Mouse (Mus musculus) ES-E14 (cell line): ENCODE results near the gene Astn2. TPM values are rescaled to one million over a fixed set of nuclear protein-coding genes. Genes with fewer than 3 reads are reported as not detected.
A peak's percentile ranks its signal among the peaks of the same experiment; 100 is the strongest.

Experiments
- DNase-seq: peaks from one replicate; pipeline ENCODE4 v3.0.0-alpha.2; 2013; ENCODE audit warnings: low read depth, low spot score
- H3K27ac ChIP-seq: 2 replicates; pipeline ENCODE4 v1.5.1; 2012; ENCODE audit warnings: low read depth, mild to moderate bottlenecking, low read length, moderate library complexity, mixed read lengths; ENCODE audit not compliant: poor library complexity, insufficient read depth, severe bottlenecking
- H3K36me3 ChIP-seq: 2 replicates; pipeline ENCODE4 v1.6.1; 2012; ENCODE audit warnings: mild to moderate bottlenecking, low read length, moderate library complexity, mixed read lengths; ENCODE audit not compliant: control insufficient read depth, poor library complexity, insufficient read depth, severe bottlenecking
- H3K4me1 ChIP-seq, 2 experiments: fragments of 150-350 bp in 1 of 2; sonication (generic) in 1 of 2; 2 replicates each; pipeline ENCODE4 v1.6.1; 2012; ENCODE audit warnings: low read length in 2 of 2, mild to moderate bottlenecking in 1 of 2, mixed read lengths in 1 of 2; ENCODE audit not compliant: control insufficient read depth in 2 of 2, insufficient read depth in 2 of 2, poor library complexity in 1 of 2
- H3K4me3 ChIP-seq, 2 experiments: fragments of 150-350 bp in 1 of 2; sonication (generic) in 1 of 2; 2 replicates each; pipeline ENCODE4 v1.5.1; 2012; ENCODE audit warnings: low read length in 2 of 2, low read depth in 1 of 2, mild to moderate bottlenecking in 1 of 2, mixed read lengths in 1 of 2; ENCODE audit not compliant: insufficient read depth in 1 of 2, poor library complexity in 1 of 2, severe bottlenecking in 1 of 2
- H3K9ac ChIP-seq: 2 replicates; pipeline ENCODE4 v1.6.1; 2012; ENCODE audit warnings: low read depth, mild to moderate bottlenecking, low read length, mixed read lengths; ENCODE audit not compliant: poor library complexity, insufficient read depth, severe bottlenecking
- H3K9me3 ChIP-seq: fragments of 150-350 bp; sonication (generic); 2 replicates; pipeline ENCODE4 v1.6.1; 2012; ENCODE audit warnings: low read depth, mild to moderate bottlenecking, low read length; ENCODE audit not compliant: control insufficient read depth, insufficient read depth
- CHD2 ChIP-seq: IDR thresholded peaks from 2 replicates; pipeline ENCODE4 v1.6.1; 2014; ENCODE audit warnings: mild to moderate bottlenecking, low read depth, low read length, inconsistent platforms
- HCFC1 ChIP-seq: IDR thresholded peaks from 2 replicates; pipeline ENCODE4 v1.6.1; 2012; ENCODE audit warnings: low read length, inconsistent platforms, borderline replicate concordance; ENCODE audit not compliant: insufficient read depth
- MAFK ChIP-seq: IDR thresholded peaks from 2 replicates; pipeline ENCODE4 v1.6.1; 2014; ENCODE audit warnings: mild to moderate bottlenecking, low read depth, low read length, inconsistent platforms; ENCODE audit not compliant: insufficient read depth
- ZC3H11A ChIP-seq: IDR thresholded peaks from 2 replicates; pipeline ENCODE4 v1.6.1; 2012; ENCODE audit warnings: low read depth, mild to moderate bottlenecking, inconsistent platforms, low read length, borderline replicate concordance
- ZNF384 ChIP-seq: IDR thresholded peaks from 2 replicates; pipeline ENCODE4 v1.6.1; 2012; ENCODE audit warnings: low read depth, low read length, inconsistent platforms
- in situ Hi-C, 2 experiments: fragments of 600-800 bp; cut with MboI; formaldehyde crosslinking; loops; one replicate each; pipeline ENCODE4 v1.15.1; 2025; ENCODE audit warnings: low sequenced_read_pairs in 2 of 2, inconsistent platforms in 1 of 2; ENCODE audit not compliant: unreplicated experiment in 2 of 2
- total RNA-seq: library from RNA; depleted of rRNA; stranded (reverse); fragments of 300-350 nt; gene quantifications from 2 replicates; pipeline ENCODE4 v1.2.3, GENCODE M21; 2012

Astn2 gene
- total RNA-seq, 1 experiment, result 0.04 TPM

GRCm38 (mm10) chr4:66402611-66403010, 1.8 kb downstream of the Astn2 start:
- TF ChIP-seq MAFK (no peak), ZC3H11A (no peak), HCFC1 (no peak), CHD2 (no peak), ZNF384 (no peak)
- no peak for DNase-seq
- no peaks in the 10 kb centered on the region for H3K4me1 ChIP-seq
- no peaks in the 10 kb centered on the region for H3K36me3 ChIP-seq
- peak overlapping the region; percentile 0 to 5; a peak in 3 of 4 replicates for H3K4me3 ChIP-seq
- H3K27ac ChIP-seq, result no peak overlapping the region
- H3K9me3 ChIP-seq, result no peaks in the 10 kb centered on the region
- in situ Hi-C loops, result no loop called here
- H3K9ac ChIP-seq, result no peak overlapping the region

- H3K9ac ChIP-seq, result no peak overlapping the region
- DNase-seq, result no peak
- H3K27ac ChIP-seq, result no peak overlapping the region
- TF ChIP-seq ZC3H11A, result no peak
- TF ChIP-seq CHD2, result no peak
- no peak for TF ChIP-seq MAFK
- TF ChIP-seq HCFC1, result no peak
- TF ChIP-seq ZNF384, result no peak
- no peaks in the 10 kb centered on the region for H3K9me3 ChIP-seq
- no peaks in the 10 kb centered on the region for H3K36me3 ChIP-seq
- H3K4me3 ChIP-seq, result no peak overlapping the region
- in situ Hi-C loops, result no loop called here
- no peaks in the 10 kb centered on the region for H3K4me1 ChIP-seq
These were observed 3.2 kb downstream of the Astn2 start for GRCm38 (mm10) chr4:66401186-66401681.

GRCm38 (mm10) chr4:66399066-66399465, 5.3 kb downstream of the Astn2 start:
- no peak overlapping the region for H3K4me3 ChIP-seq
- H3K36me3 ChIP-seq, result no peaks in the 10 kb centered on the region
- no peak overlapping the region for H3K9ac ChIP-seq
- in situ Hi-C loops, result no loop called here
- no peaks in the 10 kb centered on the region for H3K9me3 ChIP-seq
- no peak for DNase-seq
- TF ChIP-seq HCFC1 (no peak), CHD2 (no peak), ZC3H11A (no peak), MAFK (no peak), ZNF384 (no peak)
- H3K27ac ChIP-seq, result no peak overlapping the region
- no peaks in the 10 kb centered on the region for H3K4me1 ChIP-seq

- Histone ChIP-seq H3K4me1 (no peaks in the 10 kb centered on the region), H3K9ac (no peak overlapping the region), H3K9me3 (no peaks in the 10 kb centered on the region), H3K4me3 (no peak overlapping the region), H3K36me3 (no peaks in the 10 kb centered on the region), H3K27ac (no peak overlapping the region)
- no peak for DNase-seq
- in situ Hi-C loops, result no loop called here
- TF ChIP-seq MAFK (no peak), ZC3H11A (no peak), HCFC1 (no peak), CHD2 (no peak)
These were observed 7.2 kb downstream of the Astn2 start for GRCm38 (mm10) chr4:66397216-66397615.

GRCm38 (mm10) chr4:66393294-66393693, 11.1 kb downstream of the Astn2 start:
- Histone ChIP-seq H3K4me3 (no peak overlapping the region), H3K27ac (no peak overlapping the region), H3K9me3 (no peaks in the 10 kb centered on the region), H3K4me1 (no peaks in the 10 kb centered on the region), H3K36me3 (no peaks in the 10 kb centered on the region), H3K9ac (no peak overlapping the region)
- TF ChIP-seq CHD2 (no peak), HCFC1 (no peak), ZNF384 (no peak), ZC3H11A (no peak), MAFK (no peak)
- no peak for DNase-seq
- in situ Hi-C loops, result no loop called here
